Mouse (Mus musculus): ENCODE measurements around the gene Slamf8.

GRCm38 (mm10) chr1:172563465-172563828 is 26.9 kb downstream of the Slamf8 start:
- TF ChIP-seq CTCF (IDR thresholded peaks at IDR 0.05; ENCODE audit: borderline replicate concordance, control insufficient read depth, extremely low read depth, insufficient read depth, low read length, poor library complexity) (no peak; the same call in 1 of the 2 replicates), POLR2A (IDR thresholded peaks at IDR 0.05; ENCODE audit: control insufficient read depth, extremely low read depth, insufficient read depth, low read length, poor library complexity) (no peak)
